Mouse (Mus musculus) myocyte (in vitro differentiated cells): ENCODE measurements around the gene Kdelr2. TPM values are rescaled to one million over a fixed set of nuclear protein-coding genes. Genes with fewer than 3 reads are reported as not detected.
A peak's percentile ranks its signal among the peaks of the same experiment; 100 is the strongest.

Source experiments
- H3K27me3 ChIP-seq: one replicate; pipeline ENCODE4 v1.6.1; 2011; ENCODE audit not compliant: control insufficient read depth, insufficient read depth, insufficient read length
- H3K36me3 ChIP-seq: one replicate; pipeline ENCODE4 v1.6.1; 2011; ENCODE audit not compliant: control insufficient read depth, insufficient read depth
- H3K4me2 ChIP-seq: one replicate; pipeline ENCODE4 v1.6.1; 2011; ENCODE audit warnings: low read depth, control low read depth
- H3K4me3 ChIP-seq: one replicate; pipeline ENCODE4 v1.5.1; 2011; ENCODE audit warnings: mild to moderate bottlenecking, control low read depth, moderate library complexity
- H3K79me2 ChIP-seq: one replicate; pipeline ENCODE4 v1.6.1; 2011; ENCODE audit not compliant: control insufficient read depth, insufficient read depth
- H3ac ChIP-seq: one replicate; pipeline ENCODE4 v1.6.1; 2011; ENCODE audit not compliant: control insufficient read depth, insufficient read length
- CEBPB ChIP-seq: IDR thresholded peaks from 2 replicates; pipeline ENCODE4 v1.6.1; 2011; ENCODE audit warnings: mild to moderate bottlenecking, moderate library complexity; ENCODE audit not compliant: poor library complexity, insufficient read depth, severe bottlenecking
- E2F4 ChIP-seq: IDR thresholded peaks from one replicate; pipeline ENCODE4 v1.6.1; 2011; ENCODE audit warnings: mild to moderate bottlenecking, control low read depth, moderate library complexity; ENCODE audit not compliant: insufficient read depth
- MAX ChIP-seq: IDR thresholded peaks from one replicate; pipeline ENCODE4 v1.6.1; 2011; ENCODE audit warnings: low read depth, mild to moderate bottlenecking, control low read depth
- MYOD1 ChIP-seq, 3 experiments: IDR thresholded peaks; one replicate each; pipeline ENCODE4 v1.6.1; 2011; ENCODE audit warnings: control low read depth in 2 of 3, low read depth in 2 of 3, mild to moderate bottlenecking in 2 of 3, moderate library complexity in 1 of 3; ENCODE audit not compliant: insufficient read length in 2 of 3, control insufficient read depth in 1 of 3
- MYOG ChIP-seq, 3 experiments: IDR thresholded peaks; one replicate each; pipeline ENCODE4 v1.6.1; 2011; ENCODE audit warnings: control low read depth in 2 of 3, low read depth in 2 of 3, mild to moderate bottlenecking in 2 of 3; ENCODE audit not compliant: insufficient read length in 2 of 3, control insufficient read depth in 1 of 3, insufficient read depth in 1 of 3
- POLR2A ChIP-seq: IDR thresholded peaks from one replicate; pipeline ENCODE4 v1.6.1; 2011; ENCODE audit warnings: low read depth, mild to moderate bottlenecking, control low read depth, moderate library complexity; ENCODE audit not compliant: insufficient read length
- POLR2AphosphoS2 ChIP-seq: IDR thresholded peaks from one replicate; pipeline ENCODE4 v1.6.1; 2011; ENCODE audit warnings: low read depth, control low read depth; ENCODE audit not compliant: insufficient read length
- REST ChIP-seq: IDR thresholded peaks from one replicate; pipeline ENCODE4 v1.6.1; 2011; ENCODE audit warnings: mild to moderate bottlenecking, control low read depth, moderate library complexity; ENCODE audit not compliant: insufficient read depth, insufficient read length
- SRF ChIP-seq: IDR thresholded peaks from one replicate; pipeline ENCODE4 v1.6.1; 2011; ENCODE audit warnings: low read depth; ENCODE audit not compliant: control insufficient read depth, insufficient read length
- TCF12 ChIP-seq: IDR thresholded peaks from one replicate; pipeline ENCODE4 v1.6.1; 2011; ENCODE audit warnings: mild to moderate bottlenecking, control low read depth; ENCODE audit not compliant: poor library complexity, insufficient read depth, severe bottlenecking
- TCF3 ChIP-seq: IDR thresholded peaks from one replicate; pipeline ENCODE4 v1.6.1; 2011; ENCODE audit warnings: low read depth, control low read depth; ENCODE audit not compliant: insufficient read length
- USF1 ChIP-seq: IDR thresholded peaks from one replicate; pipeline ENCODE4 v1.6.1; 2011; ENCODE audit warnings: low read depth, mild to moderate bottlenecking, control low read depth, moderate library complexity
- polyA plus RNA-seq: library from polyadenylated mRNA; unstranded; fragments of >200 nt; fragmentation: generic; extraction: Trizol; gene quantifications from one replicate; pipeline ENCODE4 v1.2.1, GENCODE M21; 2012; ENCODE audit warnings: missing spikeins

Kdelr2 gene
- polyA plus RNA-seq, 1 experiment = 88.2 TPM

GRCm38 (mm10) chr5:143395649-143396048 is 8.0 kb upstream of the Kdelr2 start:
- peaks cover 3% of the 10 kb centered on the region for H3K36me3 ChIP-seq
- H3K79me2 ChIP-seq = no peaks in the 10 kb centered on the region
- no peak overlapping the region for H3ac ChIP-seq
- no peak overlapping the region for H3K4me2 ChIP-seq
- TF ChIP-seq SRF = no peak
- no peak for TF ChIP-seq CEBPB
- TF ChIP-seq POLR2AphosphoS2 = no peak
- no peak for TF ChIP-seq POLR2A
- TF ChIP-seq MYOD1 (IDR thresholded peaks at IDR 0.05; ENCODE audit: control insufficient read depth in 1 of 3, insufficient read length in 2 of 3, low read depth in 2 of 3) = no peak
- TF ChIP-seq MYOG (IDR thresholded peaks at IDR 0.05; ENCODE audit: control insufficient read depth in 1 of 3, insufficient read depth in 1 of 3, insufficient read length in 2 of 3, low read depth in 2 of 3) = no peak
- TF ChIP-seq USF1 = no peak
- no peak for TF ChIP-seq MAX
- no peak for TF ChIP-seq TCF12
- no peak for TF ChIP-seq TCF3
- no peak for TF ChIP-seq REST
- no peak for TF ChIP-seq E2F4
- H3K4me3 ChIP-seq = no peak overlapping the region
- H3K27me3 ChIP-seq = peaks cover 7% of the 10 kb centered on the region

- Histone ChIP-seq H3K79me2 (peaks cover 17% of the 10 kb centered on the region), H3K36me3 (peaks cover 3% of the 10 kb centered on the region), H3K4me3 (no peak overlapping the region), H3K4me2 (no peak overlapping the region), H3ac (no peak overlapping the region), H3K27me3 (no peaks in the 10 kb centered on the region)
- TF ChIP-seq E2F4 (no peak), POLR2A (no peak), USF1 (no peak), MYOG (IDR thresholded peaks at IDR 0.05; ENCODE audit: control insufficient read depth in 1 of 3, insufficient read depth in 1 of 3, insufficient read length in 2 of 3, low read depth in 2 of 3) (no peak), TCF12 (no peak), MAX (no peak), REST (no peak), TCF3 (no peak), SRF (no peak), CEBPB (no peak), MYOD1 (IDR thresholded peaks at IDR 0.05; ENCODE audit: control insufficient read depth in 1 of 3, insufficient read length in 2 of 3, low read depth in 2 of 3) (no peak), POLR2AphosphoS2 (no peak)
These were observed 3.1 kb upstream of the Kdelr2 start for GRCm38 (mm10) chr5:143400501-143400900.

DNA sequence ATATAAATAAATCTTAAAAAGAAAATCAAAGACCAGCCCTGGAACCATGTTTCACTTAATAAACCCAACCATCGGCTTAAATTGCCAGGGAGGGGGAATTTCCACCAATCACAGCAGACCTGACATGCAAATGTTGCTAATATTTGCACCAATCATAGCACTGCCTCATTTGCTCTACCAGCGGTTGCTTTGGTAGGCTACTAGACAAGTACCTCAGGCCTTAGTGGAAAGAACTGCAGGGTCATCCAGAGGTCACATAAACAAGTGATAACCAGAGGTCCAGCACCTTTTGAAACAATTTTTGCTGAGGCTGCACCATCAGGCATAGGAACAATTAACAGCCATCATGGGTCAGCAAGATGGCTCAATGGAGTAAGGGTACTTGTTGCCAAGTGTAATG is 2.1 kb upstream of the Kdelr2 start:
- H3ac ChIP-seq = no peak overlapping the region
- H3K4me2 ChIP-seq = no peak overlapping the region
- H3K36me3 ChIP-seq = peaks cover 7% of the 10 kb centered on the region
- H3K79me2 ChIP-seq = peaks cover 27% of the 10 kb centered on the region
- TF ChIP-seq MAX (no peak), TCF3 (no peak), E2F4 (no peak), MYOD1 (IDR thresholded peaks at IDR 0.05; ENCODE audit: control insufficient read depth in 1 of 3, insufficient read length in 2 of 3, low read depth in 2 of 3) (no peak), POLR2A (no peak), REST (no peak), CEBPB (no peak), MYOG (IDR thresholded peaks at IDR 0.05; ENCODE audit: control insufficient read depth in 1 of 3, insufficient read depth in 1 of 3, insufficient read length in 2 of 3, low read depth in 2 of 3) (no peak), POLR2AphosphoS2 (no peak), USF1 (no peak), TCF12 (no peak), SRF (no peak)
- no peak overlapping the region for H3K4me3 ChIP-seq
- H3K27me3 ChIP-seq = no peaks in the 10 kb centered on the region

- Histone ChIP-seq H3K79me2 (peaks cover 55% of the 10 kb centered on the region), H3K27me3 (no peaks in the 10 kb centered on the region), H3K4me2 (peak overlapping the region; percentile 80), H3K36me3 (peaks cover 17% of the 10 kb centered on the region), H3ac (peak overlapping the region; percentile 86), H3K4me3 (peak overlapping the region; percentile 73)
- TF ChIP-seq TCF12 (no peak), E2F4 (no peak), POLR2A (no peak), CEBPB (no peak), TCF3 (no peak), SRF (no peak), MYOD1 (IDR thresholded peaks at IDR 0.05; ENCODE audit: control insufficient read depth in 1 of 3, insufficient read length in 2 of 3, low read depth in 2 of 3) (no peak), MYOG (IDR thresholded peaks at IDR 0.05; ENCODE audit: control insufficient read depth in 1 of 3, insufficient read depth in 1 of 3, insufficient read length in 2 of 3, low read depth in 2 of 3) (no peak), MAX (no peak), REST (no peak), USF1 (no peak), POLR2AphosphoS2 (no peak)
These were observed 701 bp downstream of the Kdelr2 start for GRCm38 (mm10) chr5:143404148-143404930.
